Mouse (Mus musculus) CH12F3 (cell line): ENCODE results near the gene Kank2.

Experiments
- in situ Hi-C: fragments of 300-500 bp; cut with MboI; formaldehyde crosslinking; loops from 2 replicates; pipeline ENCODE4 v1.14.3; 2020; ENCODE audit warnings: low sequenced_read_pairs

The Kank2 gene

GRCm38 (mm10) chr9:21798345-21799009 lies at the start of gene Kank2:
Gene Kank2, minus strand, starts transcription at chr9:21798744.
- in situ Hi-C loops: no loop called here

- in situ Hi-C loops: no loop called here
These were observed 49.4 kb upstream of the Kank2 start for GRCm38 (mm10) chr9:21847926-21848325.

- in situ Hi-C loops: no loop called here
These were observed 48.9 kb upstream of the Kank2 start for GRCm38 (mm10) chr9:21847425-21847824.

GRCm38 (mm10) chr9:21846755-21847341 lies 48.3 kb upstream of the Kank2 start:
- in situ Hi-C loops: no loop called here

- in situ Hi-C loops: no loop called here
These were observed 47.0 kb upstream of the Kank2 start for GRCm38 (mm10) chr9:21845381-21846080.

- in situ Hi-C loops: no loop called here
These were observed 44.5 kb upstream of the Kank2 start for GRCm38 (mm10) chr9:21843086-21843485.

GRCm38 (mm10) chr9:21842391-21842790 lies 43.8 kb upstream of the Kank2 start:
- in situ Hi-C loops: no loop called here

- in situ Hi-C loops: no loop called here
These were observed 42.8 kb upstream of the Kank2 start for GRCm38 (mm10) chr9:21841340-21841739.

GRCm38 (mm10) chr9:21840115-21840787 lies 41.7 kb upstream of the Kank2 start:
- in situ Hi-C loops: no loop called here

- in situ Hi-C loops: no loop called here
These were observed 39.1 kb upstream of the Kank2 start for GRCm38 (mm10) chr9:21837690-21838089.

- in situ Hi-C loops: no loop called here
These were observed 36.8 kb upstream of the Kank2 start, which contains the start of gene Angptl8 for GRCm38 (mm10) chr9:21835258-21835912. Gene Angptl8, plus strand, starts transcription at chr9:21835510.

- in situ Hi-C loops: no loop called here
These were observed 33.2 kb upstream of the Kank2 start for GRCm38 (mm10) chr9:21831558-21832240.

GRCm38 (mm10) chr9:21830936-21831335 lies 32.4 kb upstream of the Kank2 start:
- in situ Hi-C loops: no loop called here

GRCm38 (mm10) chr9:21830461-21830850 lies 31.9 kb upstream of the Kank2 start:
- in situ Hi-C loops: no loop called here

GRCm38 (mm10) chr9:21829834-21830460 lies 31.4 kb upstream of the Kank2 start:
- in situ Hi-C loops: no loop called here

- in situ Hi-C loops: no loop called here
These were observed 25.8 kb upstream of the Kank2 start for GRCm38 (mm10) chr9:21824366-21824765.

- in situ Hi-C loops: no loop called here
These were observed 25.4 kb upstream of the Kank2 start for GRCm38 (mm10) chr9:21823957-21824356.

- in situ Hi-C loops: no loop called here
These were observed 24.1 kb upstream of the Kank2 start for GRCm38 (mm10) chr9:21822686-21823085.

- in situ Hi-C loops: no loop called here
These were observed 21.6 kb upstream of the Kank2 start for GRCm38 (mm10) chr9:21820183-21820582.

GRCm38 (mm10) chr9:21819181-21819729 lies 20.7 kb upstream of the Kank2 start:
- in situ Hi-C loops: no loop called here
